Mouse (Mus musculus): ENCODE results near the gene Lhpp. TPM values are rescaled to one million over a fixed set of nuclear protein-coding genes. Genes with fewer than 3 reads are reported as not detected.

Lhpp gene
- polyA plus RNA-seq, 1 experiment from 2014 or later, result 14.3 TPM

GRCm38 (mm10) chr7:132742912-132743311, 132.5 kb downstream of the Lhpp start:
- Histone ChIP-seq H3K4me2 (ENCODE audit: low read depth, low read length) (no peak overlapping the region), H3K27ac (replicated peaks; ENCODE audit: low read depth, low read length) (no peak overlapping the region), H3K4me3 (ENCODE audit: low read depth, low read length) (no peak overlapping the region), H3K9me3 (ENCODE audit: control insufficient read depth, low read length) (no peaks in the 10 kb centered on the region), H3K4me1 (ENCODE audit: control insufficient read depth, insufficient read depth, low read length) (no peaks in the 10 kb centered on the region; the same call in 1 of the 2 replicates), H3K36me3 (ENCODE audit: control insufficient read depth, insufficient read depth, low read length) (0 out of 2 replicates have a peak, but pooled peaks cover 5% of the 10 kb centered on the region), H3K27me3 (replicated peaks; ENCODE audit: control insufficient read depth, insufficient read depth, low read length) (no peaks in the 10 kb centered on the region), H3K9ac (ENCODE audit: low read depth, low read length) (no peak overlapping the region)
- WGBS, result 76% methylated on average over 5 of the region's 5 CpGs
- DNase-seq (ENCODE audit: low spot score) (no peak), ATAC-seq (ENCODE audit: low read depth) (no peak)

- no peaks in the 10 kb centered on the region for H3K27me3 ChIP-seq (replicated peaks; ENCODE audit: control insufficient read depth, insufficient read depth, low read length)
- 0 out of 2 replicates have a peak, but pooled peaks cover 5% of the 10 kb centered on the region for H3K36me3 ChIP-seq (ENCODE audit: control insufficient read depth, insufficient read depth, low read length)
- ATAC-seq (ENCODE audit: low read depth) (no peak), DNase-seq (ENCODE audit: low spot score) (no peak)
- H3K9ac ChIP-seq (ENCODE audit: low read depth, low read length), result no peak overlapping the region
- no peak overlapping the region for H3K4me2 ChIP-seq (ENCODE audit: low read depth, low read length)
- no peak overlapping the region for H3K27ac ChIP-seq (replicated peaks; ENCODE audit: low read depth, low read length)
- no peak overlapping the region for H3K4me3 ChIP-seq (ENCODE audit: low read depth, low read length)
- 78% methylated on average over 6 of the region's 6 CpGs for WGBS
- H3K9me3 ChIP-seq (ENCODE audit: control insufficient read depth, low read length), result no peaks in the 10 kb centered on the region
- no peaks in the 10 kb centered on the region; the same call in 1 of the 2 replicates for H3K4me1 ChIP-seq (ENCODE audit: control insufficient read depth, insufficient read depth, low read length)
Measured at GRCm38 (mm10) chr7:132747096-132747495, 136.7 kb downstream of the Lhpp start.

- peaks cover 4% of the 10 kb centered on the region for H3K4me1 ChIP-seq (ENCODE audit: control insufficient read depth, insufficient read depth, low read length)
- H3K9me3 ChIP-seq (ENCODE audit: control insufficient read depth, low read length), result no peaks in the 10 kb centered on the region
- ATAC-seq (ENCODE audit: low read depth) (peak; percentile 73; the same call in 1 of the 2 replicates), DNase-seq (ENCODE audit: low spot score) (peak; percentile 69)
- H3K4me2 ChIP-seq (ENCODE audit: low read depth, low read length), result no peak overlapping the region
- no peak overlapping the region for H3K9ac ChIP-seq (ENCODE audit: low read depth, low read length)
- no peaks in the 10 kb centered on the region for H3K27me3 ChIP-seq (replicated peaks; ENCODE audit: control insufficient read depth, insufficient read depth, low read length)
- 75% methylated on average over 3 of the region's 3 CpGs for WGBS
- H3K36me3 ChIP-seq (ENCODE audit: control insufficient read depth, insufficient read depth, low read length), result 0 out of 2 replicates have a peak, but pooled peaks cover 5% of the 10 kb centered on the region
- H3K4me3 ChIP-seq (ENCODE audit: low read depth, low read length), result no peak overlapping the region
- no peak overlapping the region for H3K27ac ChIP-seq (replicated peaks; ENCODE audit: low read depth, low read length)
Measured at GRCm38 (mm10) chr7:132748076-132748769, 137.8 kb downstream of the Lhpp start.

- H3K4me3 ChIP-seq (ENCODE audit: low read depth, low read length), result no peak overlapping the region
- H3K4me2 ChIP-seq (ENCODE audit: low read depth, low read length), result no peak overlapping the region
- WGBS, result 88% methylated on average over 11 of the region's 11 CpGs
- H3K27ac ChIP-seq (replicated peaks; ENCODE audit: low read depth, low read length), result no peak overlapping the region
- H3K9ac ChIP-seq (ENCODE audit: low read depth, low read length), result no peak overlapping the region
- H3K36me3 ChIP-seq (ENCODE audit: control insufficient read depth, insufficient read depth, low read length), result 0 out of 2 replicates have a peak, but pooled peaks cover 5% of the 10 kb centered on the region
- peaks cover 16% of the 10 kb centered on the region for H3K4me1 ChIP-seq (ENCODE audit: control insufficient read depth, insufficient read depth, low read length)
- H3K27me3 ChIP-seq (replicated peaks; ENCODE audit: control insufficient read depth, insufficient read depth, low read length), result no peaks in the 10 kb centered on the region
- no peak for DNase-seq (ENCODE audit: low spot score)
- no peak for ATAC-seq (ENCODE audit: low read depth)
- H3K9me3 ChIP-seq (ENCODE audit: control insufficient read depth, low read length), result no peaks in the 10 kb centered on the region
Measured at GRCm38 (mm10) chr7:132749504-132749903, 139.1 kb downstream of the Lhpp start.

GRCm38 (mm10) chr7:132751716-132752115, 141.3 kb downstream of the Lhpp start:
- WGBS, result 49% methylated on average over 2 of the region's 2 CpGs
- H3K4me1 ChIP-seq (ENCODE audit: control insufficient read depth, insufficient read depth, low read length), result peaks cover 23% of the 10 kb centered on the region
- no peak overlapping the region for H3K9ac ChIP-seq (ENCODE audit: low read depth, low read length)
- no peaks in the 10 kb centered on the region for H3K9me3 ChIP-seq (ENCODE audit: control insufficient read depth, low read length)
- H3K27me3 ChIP-seq (replicated peaks; ENCODE audit: control insufficient read depth, insufficient read depth, low read length), result no peaks in the 10 kb centered on the region
- 0 out of 2 replicates have a peak, but pooled peaks cover 8% of the 10 kb centered on the region for H3K36me3 ChIP-seq (ENCODE audit: control insufficient read depth, insufficient read depth, low read length)
- no peak overlapping the region for H3K27ac ChIP-seq (replicated peaks; ENCODE audit: low read depth, low read length)
- no peak overlapping the region for H3K4me3 ChIP-seq (ENCODE audit: low read depth, low read length)
- no peak overlapping the region for H3K4me2 ChIP-seq (ENCODE audit: low read depth, low read length)
- no peak for ATAC-seq (ENCODE audit: low read depth)
- no peak for DNase-seq (ENCODE audit: low spot score)

GRCm38 (mm10) chr7:132753518-132754388, 143.3 kb downstream of the Lhpp start:
- Histone ChIP-seq H3K36me3 (ENCODE audit: control insufficient read depth, insufficient read depth, low read length) (peaks cover 26% of the 10 kb centered on the region), H3K9me3 (ENCODE audit: control insufficient read depth, low read length) (no peaks in the 10 kb centered on the region), H3K9ac (ENCODE audit: low read depth, low read length) (no peak overlapping the region), H3K4me1 (ENCODE audit: control insufficient read depth, insufficient read depth, low read length) (peaks cover 23% of the 10 kb centered on the region), H3K4me2 (ENCODE audit: low read depth, low read length) (no peak overlapping the region), H3K27ac (replicated peaks; ENCODE audit: low read depth, low read length) (peak overlapping the region; percentile 86), H3K4me3 (ENCODE audit: low read depth, low read length) (no peak overlapping the region), H3K27me3 (replicated peaks; ENCODE audit: control insufficient read depth, insufficient read depth, low read length) (no peaks in the 10 kb centered on the region)
- WGBS, result 37% methylated on average over 4 of the region's 4 CpGs
- DNase-seq (ENCODE audit: low spot score) (peak; percentile 83), ATAC-seq (ENCODE audit: low read depth) (peak; percentile 82)

GRCm38 (mm10) chr7:132754389-132754750, 143.9 kb downstream of the Lhpp start:
- Histone ChIP-seq H3K9ac (ENCODE audit: low read depth, low read length) (no peak overlapping the region), H3K4me1 (ENCODE audit: control insufficient read depth, insufficient read depth, low read length) (peaks cover 23% of the 10 kb centered on the region), H3K9me3 (ENCODE audit: control insufficient read depth, low read length) (no peaks in the 10 kb centered on the region), H3K27me3 (replicated peaks; ENCODE audit: control insufficient read depth, insufficient read depth, low read length) (no peaks in the 10 kb centered on the region), H3K4me2 (ENCODE audit: low read depth, low read length) (no peak overlapping the region), H3K27ac (replicated peaks; ENCODE audit: low read depth, low read length) (peak overlapping the region; percentile 86), H3K4me3 (ENCODE audit: low read depth, low read length) (no peak overlapping the region), H3K36me3 (ENCODE audit: control insufficient read depth, insufficient read depth, low read length) (peaks cover 31% of the 10 kb centered on the region)
- ATAC-seq (ENCODE audit: low read depth) (peak; percentile 23), DNase-seq (ENCODE audit: low spot score) (peak; percentile 48)
- WGBS, result 44% methylated on average over 3 of the region's 3 CpGs

All from embryonic facial prominence, embryonic 14.5 days (tissue).